Mouse (Mus musculus): ENCODE results near the gene Sipa1l2.
"Not testable (repeated sequence)": the region's sequence is repeated elsewhere in the genome, so short reads cannot be mapped to it uniquely, and the experiment has no call there.

Gene Sipa1l2

DNA sequence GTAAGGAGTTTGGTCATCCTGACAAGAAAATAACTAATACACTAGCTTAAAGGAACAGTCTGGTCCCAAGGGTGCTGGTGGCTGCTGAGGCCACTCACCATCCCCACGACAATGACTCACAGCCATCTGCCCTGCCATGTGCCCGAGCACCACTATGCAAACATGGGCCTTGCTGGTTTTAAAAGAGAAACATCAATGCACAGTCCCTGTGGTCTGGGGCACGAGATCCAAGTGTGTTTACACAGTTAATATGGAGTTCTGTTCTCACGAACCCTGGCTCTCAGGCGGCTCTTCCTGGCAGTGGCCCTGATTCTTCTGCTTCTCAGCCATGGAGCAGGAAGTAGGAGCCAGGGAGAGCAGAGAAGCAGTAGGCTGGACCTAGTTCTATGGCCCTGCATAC is 159.0 kb downstream of the Sipa1l2 start:
- no peak for DNase-seq (ENCODE audit: low spot score in 2 of 2)

- no peak for DNase-seq (ENCODE audit: low spot score in 2 of 2)
Measured at GRCm38 (mm10) chr8:125407672-125408071, 161.9 kb downstream of the Sipa1l2 start.

DNA sequence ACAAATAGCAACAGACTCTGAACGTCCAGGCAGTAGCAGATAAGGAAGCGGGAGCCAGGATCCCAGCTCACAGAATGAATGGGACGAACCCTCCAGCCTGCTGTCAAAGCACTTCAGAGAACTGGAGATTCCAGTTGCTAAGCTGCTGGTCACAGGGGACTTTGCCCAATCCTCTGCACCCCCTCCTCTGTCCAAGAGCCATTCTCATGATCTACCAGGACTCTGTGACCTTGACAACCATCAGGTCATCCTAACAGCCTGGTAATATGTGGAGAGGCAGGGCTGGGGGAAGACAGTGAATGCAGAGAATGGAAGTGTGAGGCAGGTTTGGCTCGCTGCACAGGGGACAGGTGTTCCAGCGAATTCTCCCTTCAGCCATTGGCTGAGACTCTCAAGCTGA is 163.2 kb downstream of the Sipa1l2 start:
- no peak for DNase-seq (ENCODE audit: low spot score in 2 of 2)

GRCm38 (mm10) chr8:125401350-125401749 is 168.3 kb downstream of the Sipa1l2 start:
- DNase-seq (ENCODE audit: low spot score in 2 of 2): no peak

- no peak for DNase-seq (ENCODE audit: low spot score in 2 of 2)
Measured at GRCm38 (mm10) chr8:125397981-125398380, 171.6 kb downstream of the Sipa1l2 start.

- DNase-seq (ENCODE audit: low spot score in 2 of 2): not testable (repeated sequence)
Measured at GRCm38 (mm10) chr8:125395682-125396081, 173.9 kb downstream of the Sipa1l2 start.

GRCm38 (mm10) chr8:125395032-125395431 is 174.6 kb downstream of the Sipa1l2 start:
- DNase-seq (ENCODE audit: low spot score in 2 of 2): no peak

GRCm38 (mm10) chr8:125391685-125392084 is 177.9 kb downstream of the Sipa1l2 start:
- no peak for DNase-seq (ENCODE audit: low spot score in 2 of 2)

DNA sequence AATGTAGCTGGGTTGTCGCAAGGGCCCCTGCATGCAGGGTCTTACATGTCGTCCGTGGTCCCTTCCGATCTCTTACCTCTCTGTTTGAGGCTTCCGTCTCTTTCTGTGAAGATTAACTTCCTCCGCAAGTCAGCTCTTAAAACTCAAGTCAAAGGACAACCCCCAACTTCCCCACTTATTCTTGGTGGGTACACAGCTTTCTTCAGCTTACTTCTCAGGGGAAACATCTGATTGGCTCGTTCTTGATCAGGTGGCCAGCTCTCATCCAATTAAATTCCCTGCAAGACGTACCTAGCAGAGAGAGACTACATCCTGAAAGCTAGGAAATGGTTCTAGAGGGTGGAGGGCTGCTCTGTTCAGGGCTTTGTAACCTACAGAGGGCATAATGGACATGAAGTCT is 178.3 kb downstream of the Sipa1l2 start:
- DNase-seq (ENCODE audit: low spot score in 2 of 2): no peak

DNA sequence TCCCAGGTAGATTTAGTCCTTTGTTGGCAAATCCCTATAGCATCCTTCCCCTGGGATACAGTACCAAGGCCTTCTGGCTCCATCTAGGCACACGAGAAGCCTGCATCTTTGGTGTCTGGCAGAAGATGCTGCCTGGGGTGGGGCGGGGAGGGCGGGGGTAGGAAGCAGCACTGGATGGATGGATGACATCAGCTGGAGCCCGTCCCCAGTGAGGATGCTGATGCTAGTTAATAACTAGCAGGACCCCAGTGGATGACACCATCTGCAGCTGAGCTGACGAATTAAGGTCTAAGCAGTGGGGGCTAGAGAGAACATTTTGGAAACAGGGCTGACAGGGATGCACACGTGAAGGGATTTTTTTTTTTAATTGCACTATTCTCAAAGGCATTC is 179.1 kb downstream of the Sipa1l2 start:
- DNase-seq (ENCODE audit: low spot score in 2 of 2): no peak

- DNase-seq (ENCODE audit: low spot score in 2 of 2): peak; percentile 67 to 88
Measured at GRCm38 (mm10) chr8:125389756-125390505, 179.7 kb downstream of the Sipa1l2 start.

- DNase-seq (ENCODE audit: low spot score in 2 of 2): peak in 1 of 2 experiments; percentile 45
Measured at GRCm38 (mm10) chr8:125389280-125389679, 180.3 kb downstream of the Sipa1l2 start.

GRCm38 (mm10) chr8:125388404-125389180 is 181.0 kb downstream of the Sipa1l2 start:
- no peak for DNase-seq (ENCODE audit: low spot score in 2 of 2)

DNA sequence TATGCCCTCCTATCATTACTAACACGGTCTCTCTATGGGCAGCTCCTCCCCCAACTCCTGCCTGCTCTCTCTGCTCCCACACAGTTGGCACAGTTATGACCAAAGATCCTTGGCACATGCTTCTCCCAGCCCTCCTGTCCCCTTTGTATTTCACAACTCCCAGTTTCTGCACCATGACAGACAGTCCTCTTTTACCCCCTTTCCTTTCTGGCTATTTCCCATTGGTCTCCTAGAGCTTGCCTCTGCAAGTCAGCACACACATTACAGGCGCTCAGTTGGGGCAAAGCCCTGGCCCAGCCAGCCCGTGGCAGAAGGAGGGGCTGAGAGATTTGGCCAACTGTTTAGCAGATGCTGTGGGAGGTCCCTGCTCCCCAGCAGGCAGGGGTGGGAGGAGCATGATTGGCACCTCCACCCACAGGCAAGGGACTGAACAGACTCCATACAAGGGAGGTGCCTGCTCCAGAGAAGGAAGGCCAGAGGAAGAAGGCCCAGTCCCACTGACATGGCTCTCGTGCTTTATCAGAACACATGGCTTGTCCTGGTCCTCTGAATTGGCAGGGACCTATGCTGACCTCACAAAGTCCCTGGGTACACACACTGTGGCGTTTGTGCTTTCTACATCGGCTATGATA is 184.0 kb downstream of the Sipa1l2 start:
- DNase-seq (ENCODE audit: low spot score in 2 of 2): peak; percentile 59 to 68

- no peak for DNase-seq (ENCODE audit: low spot score in 2 of 2)
Measured at GRCm38 (mm10) chr8:125384551-125385183, 184.9 kb downstream of the Sipa1l2 start.

- no peak for DNase-seq (ENCODE audit: low spot score in 2 of 2)
Measured at GRCm38 (mm10) chr8:125381674-125382073, 187.9 kb downstream of the Sipa1l2 start.

- DNase-seq (ENCODE audit: low spot score in 2 of 2): no peak
Measured at GRCm38 (mm10) chr8:125379939-125380338, 189.7 kb downstream of the Sipa1l2 start.

- no peak for DNase-seq (ENCODE audit: low spot score in 2 of 2)
Measured at GRCm38 (mm10) chr8:125379156-125379555, 190.5 kb downstream of the Sipa1l2 start.

- DNase-seq (ENCODE audit: low spot score in 2 of 2): no peak
Measured at GRCm38 (mm10) chr8:125377704-125378103, 191.9 kb downstream of the Sipa1l2 start.

- no peak for DNase-seq (ENCODE audit: low spot score in 2 of 2)
Measured at GRCm38 (mm10) chr8:125376448-125376845, 193.2 kb downstream of the Sipa1l2 start.

GRCm38 (mm10) chr8:125375659-125376447 is 193.8 kb downstream of the Sipa1l2 start:
- no peak for DNase-seq (ENCODE audit: low spot score in 2 of 2)
